Mouse (Mus musculus): ENCODE results near the gene Polr2f.
A peak's percentile ranks its signal among the peaks of the same experiment; 100 is the strongest.

Polr2f gene

DNA sequence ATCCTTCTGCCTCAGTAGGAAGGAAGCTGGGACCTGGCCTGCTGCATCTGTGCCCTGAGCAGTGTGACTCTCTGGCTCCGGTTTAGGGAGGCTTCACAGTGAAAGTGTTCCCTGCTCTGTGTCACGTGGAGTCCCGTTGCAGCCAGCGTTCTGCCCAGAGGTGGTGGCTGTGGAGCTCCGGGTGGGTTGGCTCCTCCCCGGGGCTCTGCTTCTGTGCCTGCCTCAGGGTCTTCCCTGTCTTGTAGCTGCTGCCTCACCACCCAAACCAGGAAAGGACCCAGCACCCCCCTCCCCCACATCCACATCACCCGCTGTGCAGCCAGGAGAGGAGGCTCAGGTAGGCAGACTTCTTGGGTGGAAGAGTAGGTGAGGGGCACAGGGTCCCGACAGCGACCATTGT lies 21.3 kb upstream of the Polr2f start:
- DNase-seq (ENCODE audit: low read depth in 1 of 2, low spot score in 2 of 2): no peak

DNA sequence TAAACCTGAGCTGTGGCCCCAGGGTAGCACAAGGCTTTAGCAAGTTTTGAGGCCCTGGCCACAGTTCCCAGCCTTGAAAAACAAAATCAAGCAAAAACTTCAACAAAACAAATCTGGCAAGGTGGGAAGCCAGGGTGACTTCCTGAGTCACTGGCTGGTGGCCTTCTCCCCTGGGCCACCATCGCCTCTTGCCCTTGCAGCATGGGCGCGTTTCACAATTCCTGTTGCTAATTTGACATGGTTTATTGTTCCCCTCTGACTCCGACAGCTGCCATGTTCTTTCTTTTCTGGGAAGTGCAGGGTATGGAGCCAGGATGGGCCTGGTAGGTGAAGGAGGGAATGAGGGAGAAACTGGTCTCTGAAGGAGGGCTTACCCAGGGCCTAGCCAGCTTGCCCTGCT lies 18.7 kb upstream of the Polr2f start:
- no peak for DNase-seq (ENCODE audit: low read depth in 1 of 2, low spot score in 2 of 2)

DNA sequence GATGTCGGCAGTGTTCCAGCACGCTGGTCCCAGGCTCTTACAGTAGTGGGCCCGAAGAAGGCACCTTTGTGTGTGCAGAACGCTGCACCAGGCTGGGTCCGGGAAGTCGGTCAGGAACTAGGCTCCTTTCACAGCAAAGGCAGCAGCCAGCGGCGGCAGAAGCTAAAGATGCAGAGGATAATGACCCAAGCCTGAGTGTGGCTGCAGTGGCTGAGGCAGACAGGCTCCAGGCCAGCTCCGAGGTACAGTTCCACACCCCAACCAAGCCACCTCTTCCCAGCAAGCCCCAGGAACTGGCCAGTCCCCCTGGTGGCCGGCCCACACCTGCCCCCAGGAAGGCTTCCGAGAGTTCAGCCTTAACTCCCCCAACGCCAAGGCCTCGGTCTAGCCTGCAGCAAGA lies 18.3 kb upstream of the Polr2f start:
- no peak for DNase-seq (ENCODE audit: low read depth in 1 of 2, low spot score in 2 of 2)

DNA sequence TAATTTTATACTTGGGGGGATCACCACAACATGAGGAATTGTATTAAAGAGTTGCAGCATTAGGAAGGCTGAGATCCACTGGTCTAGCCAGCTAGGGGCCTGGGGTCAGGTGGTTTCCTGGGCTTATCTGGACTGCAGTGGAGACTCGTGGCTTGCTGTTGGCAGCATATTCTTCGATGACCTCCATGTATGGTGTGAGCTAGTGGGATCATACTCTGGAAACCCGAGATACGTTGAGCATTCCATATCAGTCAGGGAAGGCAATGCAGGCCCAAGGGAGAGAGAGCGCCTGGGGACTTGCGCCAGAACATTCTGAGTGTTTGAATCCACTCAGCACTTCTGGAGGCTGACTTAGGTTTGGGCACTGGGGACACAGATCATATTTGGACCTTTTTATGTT lies 17.1 kb upstream of the Polr2f start:
- no peak for DNase-seq (ENCODE audit: low read depth in 1 of 2, low spot score in 2 of 2)

DNA sequence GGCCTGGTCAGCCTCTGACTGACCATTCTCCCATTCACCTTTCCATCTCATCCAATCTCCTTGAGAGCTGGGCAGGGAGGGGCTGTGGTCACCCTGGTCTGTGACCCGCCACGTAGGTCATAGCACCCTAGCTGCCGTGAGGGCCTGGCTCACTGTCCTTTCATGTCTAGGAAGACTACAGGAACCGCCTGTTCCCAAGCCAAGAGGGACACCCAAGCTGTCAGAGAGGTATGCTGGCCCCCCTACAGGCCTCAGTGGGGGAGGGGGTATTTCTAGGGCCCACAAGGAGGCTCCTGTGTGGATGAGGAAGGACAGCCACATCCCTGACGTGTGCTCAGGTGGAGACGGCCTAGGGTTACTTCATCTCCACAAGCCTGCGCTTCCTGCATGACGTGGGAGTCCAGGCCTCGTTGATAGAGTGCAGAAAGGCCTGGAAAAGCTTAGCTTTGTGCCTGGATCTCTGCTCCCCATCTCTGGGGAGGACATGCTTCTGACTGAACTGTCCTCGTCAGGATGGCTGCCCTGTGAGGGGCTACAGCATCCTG lies 16.4 kb upstream of the Polr2f start:
- DNase-seq (ENCODE audit: low read depth in 1 of 2, low spot score in 2 of 2): no peak

DNA sequence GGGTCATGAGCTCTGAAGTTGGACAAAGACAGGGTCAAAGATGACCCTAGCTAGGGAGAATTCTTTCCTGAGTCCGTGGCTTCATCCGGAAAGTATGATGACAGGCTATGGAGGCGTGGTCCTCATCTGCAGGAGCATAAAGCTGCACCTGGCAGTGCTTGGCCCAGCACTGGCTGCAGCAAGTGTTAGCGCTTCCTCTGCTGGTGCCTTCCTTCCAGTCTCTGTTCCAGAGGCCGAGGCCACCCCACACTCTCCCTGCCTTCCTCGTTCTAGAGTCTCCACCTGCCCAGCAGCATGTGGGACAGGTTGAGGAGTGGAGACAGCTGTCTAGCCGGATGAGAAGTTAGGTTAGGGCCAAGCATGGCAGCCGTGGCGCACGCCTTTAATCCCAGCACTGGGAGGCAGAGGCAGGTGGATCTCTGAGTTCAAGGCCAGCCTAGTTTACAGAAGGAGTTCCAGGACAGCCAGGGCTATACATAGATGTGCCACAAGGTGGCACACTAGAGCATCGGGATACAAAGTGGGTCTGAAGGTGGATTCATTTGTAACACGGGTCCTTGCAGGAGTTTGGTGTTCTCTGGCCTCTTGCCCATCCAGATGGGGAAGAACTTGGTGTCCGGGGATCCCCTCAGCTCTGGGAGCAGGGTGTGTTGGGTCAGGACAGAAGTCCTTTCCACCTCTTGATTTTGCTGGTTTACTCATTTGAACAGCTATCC lies 14.4 kb upstream of the Polr2f start:
- DNase-seq (ENCODE audit: low read depth in 1 of 2, low spot score in 2 of 2): peak in 1 of 2 experiments; percentile 31

DNA sequence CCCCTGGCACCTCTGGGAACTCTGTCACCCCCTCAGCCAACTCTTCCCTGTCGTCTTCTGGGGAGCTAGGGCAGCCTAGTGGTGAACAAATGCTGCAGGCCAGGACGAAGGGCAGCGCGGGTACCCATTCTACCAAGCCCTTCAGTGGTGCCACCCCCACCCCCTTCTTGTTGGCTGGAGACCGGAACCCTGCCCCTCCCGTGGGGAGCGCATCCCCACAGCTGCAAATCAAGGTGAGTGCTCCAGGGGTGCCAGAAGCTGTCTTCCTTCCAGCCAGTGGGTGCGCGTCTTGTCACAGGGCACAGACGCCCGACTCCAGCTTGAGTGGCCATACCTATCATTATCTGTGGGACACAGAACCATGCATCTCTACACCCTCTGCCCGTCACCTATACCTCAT lies 13.7 kb upstream of the Polr2f start:
- DNase-seq (ENCODE audit: low read depth in 1 of 2, low spot score in 2 of 2): no peak

DNA sequence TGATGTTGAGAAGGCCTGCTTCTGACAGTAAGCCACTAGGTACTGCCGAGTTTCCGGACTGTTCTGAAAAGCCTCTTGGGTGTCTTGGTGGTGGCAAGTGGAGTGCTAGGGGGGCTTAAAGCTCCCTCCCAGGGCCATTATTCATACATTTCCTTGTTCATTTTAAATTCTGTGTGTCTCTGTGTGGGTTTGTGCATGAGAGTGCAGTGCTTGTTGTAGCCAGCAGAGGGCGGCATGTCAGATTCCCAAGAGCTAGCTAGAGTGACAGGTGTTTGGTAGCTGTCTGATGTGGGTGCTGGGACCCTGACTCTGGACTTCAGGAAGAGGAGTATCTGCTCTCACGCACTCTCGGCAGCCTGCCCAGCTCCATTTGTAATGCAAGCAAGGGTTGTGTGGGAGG lies 12.6 kb upstream of the Polr2f start:
- no peak for DNase-seq (ENCODE audit: low read depth in 1 of 2, low spot score in 2 of 2)

DNA sequence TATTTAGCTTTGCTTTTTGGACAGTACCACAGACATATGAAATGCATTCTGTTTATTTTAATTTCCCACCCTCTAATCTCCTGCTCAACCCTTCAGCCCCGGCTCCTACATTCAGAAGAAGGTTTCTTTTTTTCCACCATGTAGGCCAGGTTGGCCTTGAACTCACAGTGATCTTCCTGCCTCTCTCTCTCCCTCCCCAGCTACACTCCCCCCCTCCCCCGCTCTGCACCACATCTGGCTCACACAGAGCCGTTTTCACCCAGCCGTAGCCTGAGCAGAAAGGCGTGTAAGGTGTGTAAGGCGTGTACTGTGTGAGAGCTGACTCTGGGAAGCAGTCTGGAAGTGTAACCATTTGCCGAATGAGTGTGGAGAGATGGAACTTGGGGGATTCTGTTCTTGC lies 11.5 kb upstream of the Polr2f start:
- DNase-seq (ENCODE audit: low read depth in 1 of 2, low spot score in 2 of 2): no peak

DNA sequence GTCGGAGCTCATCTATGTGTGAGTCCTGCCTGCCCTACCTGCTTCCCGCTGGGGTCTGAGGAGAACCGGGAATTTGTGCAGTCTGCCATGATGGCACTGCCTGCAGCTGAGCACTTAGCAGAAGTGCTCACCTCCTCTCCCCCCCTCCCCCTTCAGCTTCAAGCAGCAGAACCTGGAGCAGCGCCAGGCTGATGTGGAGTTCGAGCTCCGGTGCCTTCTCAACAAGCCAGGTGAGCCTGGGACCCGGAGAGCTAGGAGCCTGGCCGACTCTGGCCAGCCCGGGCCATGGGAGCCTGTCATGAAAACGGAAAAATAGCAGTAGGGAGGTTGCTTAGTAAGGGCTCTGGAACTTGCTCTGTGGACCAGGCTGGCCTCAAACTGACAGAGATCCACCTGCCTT lies 10.0 kb upstream of the Polr2f start:
- DNase-seq (ENCODE audit: low read depth in 1 of 2, low spot score in 2 of 2): no peak

DNA sequence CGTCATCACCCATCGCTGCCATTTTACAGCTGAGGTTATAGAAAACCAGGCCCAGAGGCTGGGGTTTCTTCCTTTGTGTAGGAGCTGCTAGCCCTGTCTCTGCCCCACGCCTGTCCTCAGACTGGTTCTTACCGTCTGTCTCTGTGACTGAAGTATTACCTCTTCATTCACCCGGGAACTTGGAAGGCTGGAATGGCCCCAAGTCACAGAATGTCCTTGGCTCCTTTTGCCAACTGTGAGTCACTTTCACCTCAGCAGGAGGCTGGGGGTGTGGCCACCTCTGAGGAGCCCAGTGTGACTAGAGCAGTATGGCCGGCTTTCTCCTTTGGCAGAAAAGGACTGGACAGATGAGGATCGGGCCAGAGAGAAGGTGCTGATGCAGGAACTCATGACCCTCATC lies 9.4 kb upstream of the Polr2f start:
- no peak for DNase-seq (ENCODE audit: low read depth in 1 of 2, low spot score in 2 of 2)

DNA sequence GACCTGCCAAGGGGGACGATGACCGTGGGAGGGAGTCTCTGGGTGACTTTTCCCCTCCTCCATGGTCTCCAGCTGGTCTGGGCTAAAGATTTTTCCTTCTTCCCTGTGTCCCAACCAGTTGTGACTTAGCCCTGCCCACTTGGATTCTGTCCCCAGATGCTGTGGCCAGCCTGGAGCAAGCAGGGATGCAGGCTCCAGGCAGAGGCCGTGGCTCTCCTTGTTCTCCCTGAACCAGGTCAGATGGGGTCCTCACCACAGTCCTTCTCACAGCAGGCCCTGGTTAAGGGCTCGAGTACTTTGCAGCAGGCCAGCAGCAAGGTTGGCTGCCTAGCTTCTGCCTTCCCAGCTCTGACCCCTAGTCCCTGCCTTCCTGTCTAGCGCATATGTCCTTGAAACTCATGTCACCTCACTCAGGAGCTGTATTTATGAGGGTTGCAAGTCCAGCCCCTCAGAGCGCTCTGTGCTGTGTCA lies 7.6 kb upstream of the Polr2f start:
- DNase-seq (ENCODE audit: low read depth in 1 of 2, low spot score in 2 of 2): no peak

DNA sequence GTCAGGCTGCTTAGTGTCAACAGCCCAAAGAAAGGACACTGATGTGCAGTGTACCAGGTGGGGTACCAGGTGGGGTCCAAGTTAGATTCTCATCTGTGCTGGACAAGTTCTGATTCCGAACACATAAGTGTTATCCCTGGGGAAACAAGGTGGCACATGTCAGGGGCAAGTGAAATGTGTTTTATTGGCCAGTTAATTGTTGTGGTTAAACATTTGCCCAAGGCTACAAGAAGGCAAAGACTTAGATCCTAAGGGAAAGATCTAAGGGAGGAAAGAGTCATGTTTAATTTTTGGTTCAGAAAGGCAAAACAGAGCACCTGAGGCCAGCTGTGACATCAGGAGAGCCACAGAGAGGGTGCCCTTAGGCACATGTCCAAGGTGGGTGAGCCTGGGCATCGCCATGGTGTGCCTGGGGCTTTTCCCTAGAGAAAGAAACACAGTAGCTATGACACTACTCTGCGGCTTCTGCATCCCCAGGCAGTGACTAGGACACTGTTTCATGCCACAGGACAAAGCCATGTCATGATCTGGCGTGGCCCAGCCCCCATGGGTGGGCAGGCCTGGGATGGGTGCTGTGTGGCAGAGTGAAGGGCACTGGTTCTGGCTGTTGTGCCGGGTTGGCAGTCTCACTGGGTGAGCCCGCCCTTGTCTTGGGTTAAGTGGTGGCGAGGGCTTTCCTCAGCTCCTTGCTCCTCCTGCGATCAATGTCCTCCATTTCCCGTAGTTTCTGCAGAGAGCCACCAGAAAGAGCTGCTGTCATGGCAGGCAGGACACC lies 6.1 kb upstream of the Polr2f start:
- no peak for DNase-seq (ENCODE audit: low read depth in 1 of 2, low spot score in 2 of 2)

DNA sequence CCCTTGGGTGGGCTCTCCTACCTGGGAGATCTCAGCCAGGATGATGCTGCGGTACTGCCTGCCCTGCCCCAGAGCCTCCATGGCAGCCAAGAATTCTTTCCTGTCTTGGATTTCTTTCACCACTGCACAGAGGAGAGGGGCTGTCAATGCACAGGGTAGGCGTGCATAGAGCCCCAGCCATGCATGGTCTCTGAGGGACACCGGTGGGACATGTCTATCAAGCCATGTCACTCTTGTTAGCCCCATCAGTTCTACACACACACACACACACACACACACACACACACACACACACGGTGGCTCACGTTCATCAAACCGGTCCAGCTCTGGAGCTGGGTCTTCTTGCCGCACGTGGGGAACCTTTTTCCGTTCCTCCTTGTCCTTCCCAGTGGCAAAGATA lies 5.5 kb upstream of the Polr2f start:
- no peak for DNase-seq (ENCODE audit: low read depth in 1 of 2, low spot score in 2 of 2)

DNA sequence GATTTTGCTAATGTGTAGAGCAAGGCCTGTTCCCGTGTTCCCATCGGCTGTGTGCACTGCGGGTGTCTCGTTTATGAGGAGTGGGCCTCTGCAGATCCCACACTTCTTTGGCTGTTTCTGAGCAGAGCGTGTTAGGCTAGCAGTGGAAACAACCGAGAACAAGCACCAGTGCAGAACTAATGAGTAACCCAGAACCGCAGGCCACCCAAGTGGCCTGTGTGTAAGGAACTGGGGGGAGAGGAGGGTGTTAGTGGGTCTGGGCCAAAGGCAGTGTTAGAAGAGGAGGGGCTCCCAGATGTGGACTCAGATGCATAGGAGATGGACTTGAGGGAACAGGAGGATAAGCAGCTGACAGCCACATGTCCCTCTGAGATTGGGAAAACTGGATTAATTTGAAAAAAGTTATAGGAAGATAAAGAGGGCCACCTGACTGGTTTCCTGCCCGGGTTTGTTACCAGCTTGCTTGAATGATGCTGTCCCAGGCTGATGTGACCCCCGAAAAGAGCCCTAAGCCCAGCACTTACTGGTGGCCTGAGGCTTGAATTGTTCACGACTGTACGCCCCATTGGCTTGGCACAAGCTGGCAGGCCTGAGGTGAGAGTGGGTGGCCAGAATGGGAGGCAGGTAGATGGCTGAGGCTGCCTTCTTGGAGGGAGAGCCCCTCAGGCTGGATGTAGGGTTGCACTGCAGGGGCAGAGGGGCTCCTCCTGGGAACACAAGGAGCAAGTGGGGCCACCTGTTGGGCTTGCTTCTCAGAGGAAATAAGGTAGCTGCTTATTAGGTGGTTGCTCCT lies 4.8 kb upstream of the Polr2f start:
- DNase-seq (ENCODE audit: low read depth in 1 of 2, low spot score in 2 of 2): no peak

DNA sequence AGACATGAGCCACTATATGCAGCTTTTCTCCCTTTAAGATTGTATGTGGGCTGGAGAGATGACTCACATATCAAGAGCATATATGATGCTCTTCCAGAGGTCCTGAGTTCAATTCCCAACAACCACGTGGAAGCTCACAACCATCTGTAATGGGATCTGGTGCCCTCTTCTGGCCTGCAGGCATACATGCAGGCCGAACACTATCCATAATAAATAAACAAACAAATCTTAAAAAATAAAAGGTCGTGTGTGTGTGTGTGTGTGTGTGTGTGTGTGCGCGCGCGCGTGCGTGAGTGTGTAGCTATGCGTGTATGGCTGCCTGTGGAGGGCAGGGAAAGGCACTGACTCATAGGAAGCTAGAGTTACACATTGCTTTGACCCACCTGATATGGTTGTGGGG lies 1.2 kb upstream of the Polr2f start:
- DNase-seq (ENCODE audit: low read depth in 1 of 2, low spot score in 2 of 2): no peak

DNA sequence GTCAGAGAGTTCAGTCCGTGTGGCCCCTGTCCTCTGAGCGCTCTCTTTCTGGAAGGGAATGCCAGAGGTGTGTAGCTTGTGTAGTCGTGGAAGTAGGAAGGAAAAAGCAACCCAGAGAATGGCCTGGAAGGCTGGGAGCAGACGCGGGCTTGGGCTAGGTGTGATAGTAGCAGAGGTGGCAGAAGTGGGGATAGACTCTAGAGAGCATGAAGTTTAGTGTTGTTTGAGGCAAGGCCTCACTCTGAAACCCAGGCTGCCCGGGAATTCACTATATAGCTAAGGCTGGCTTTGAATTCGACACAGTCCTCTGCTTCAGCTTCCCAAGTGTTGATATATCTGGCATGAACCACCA lies 733 bp downstream of the Polr2f start:
- no peak for DNase-seq (ENCODE audit: low read depth in 1 of 2, low spot score in 2 of 2)

DNA sequence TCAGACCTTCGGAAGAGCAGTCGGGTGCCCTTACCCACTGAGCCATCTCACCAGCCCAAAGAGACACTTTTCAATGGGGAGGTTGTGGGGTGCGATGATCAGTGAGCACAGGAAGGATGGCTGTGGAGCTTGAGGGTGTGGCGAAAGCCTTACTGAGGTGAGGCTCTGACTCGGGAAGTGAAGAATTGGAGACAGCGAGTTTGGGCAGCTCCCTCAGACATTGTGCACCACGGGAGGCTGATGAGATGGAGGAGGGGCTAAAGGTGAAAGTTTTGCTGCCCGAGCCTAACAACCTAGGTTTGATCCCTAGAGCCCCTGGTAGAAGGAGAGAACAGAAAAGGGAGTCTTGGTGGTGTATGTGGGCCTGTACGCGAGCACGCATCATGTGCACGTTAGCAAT lies 2.5 kb downstream of the Polr2f start:
- DNase-seq (ENCODE audit: low read depth in 1 of 2, low spot score in 2 of 2): no peak

DNA sequence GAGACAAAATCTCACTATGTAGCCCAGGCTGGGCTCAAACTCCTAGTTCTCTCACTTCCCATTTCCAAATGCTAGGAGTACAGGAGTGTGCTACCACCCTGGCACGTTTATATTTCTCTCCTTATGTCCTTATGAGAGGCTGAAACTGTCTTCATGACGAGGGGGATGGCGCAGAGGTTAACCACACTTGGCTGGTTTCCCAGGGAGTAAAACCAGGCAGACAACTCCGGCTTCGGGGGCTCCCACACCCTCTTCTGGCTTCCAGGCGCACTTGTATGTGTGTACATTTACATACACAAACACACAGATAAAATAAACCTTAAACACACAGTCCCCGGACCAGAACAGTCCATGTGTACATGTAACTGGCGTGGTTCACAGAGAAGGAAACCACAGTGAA lies 3.2 kb downstream of the Polr2f start:
- DNase-seq (ENCODE audit: low read depth in 1 of 2, low spot score in 2 of 2): no peak

DNA sequence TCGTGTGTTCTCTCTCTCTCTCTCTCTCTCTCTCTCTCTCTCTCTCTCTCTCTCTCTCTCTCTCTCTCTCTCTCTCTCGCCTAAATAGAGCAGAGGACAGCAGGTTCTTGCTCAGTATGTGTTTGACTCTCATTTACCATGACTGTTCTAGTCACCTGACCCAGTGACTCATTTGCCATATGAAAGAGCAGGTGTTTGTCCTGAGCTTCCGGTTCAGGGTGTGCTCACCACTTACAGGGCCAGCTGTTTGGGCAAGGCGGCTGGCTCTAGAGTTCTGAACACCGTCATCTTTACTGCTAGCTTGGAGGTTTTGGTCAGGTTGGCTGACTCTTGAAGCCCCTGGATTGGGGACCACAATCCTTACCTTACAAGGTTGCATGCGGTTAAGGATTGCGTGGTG lies 4.7 kb downstream of the Polr2f start:
- DNase-seq (ENCODE audit: low read depth in 1 of 2, low spot score in 2 of 2): no peak

DNA sequence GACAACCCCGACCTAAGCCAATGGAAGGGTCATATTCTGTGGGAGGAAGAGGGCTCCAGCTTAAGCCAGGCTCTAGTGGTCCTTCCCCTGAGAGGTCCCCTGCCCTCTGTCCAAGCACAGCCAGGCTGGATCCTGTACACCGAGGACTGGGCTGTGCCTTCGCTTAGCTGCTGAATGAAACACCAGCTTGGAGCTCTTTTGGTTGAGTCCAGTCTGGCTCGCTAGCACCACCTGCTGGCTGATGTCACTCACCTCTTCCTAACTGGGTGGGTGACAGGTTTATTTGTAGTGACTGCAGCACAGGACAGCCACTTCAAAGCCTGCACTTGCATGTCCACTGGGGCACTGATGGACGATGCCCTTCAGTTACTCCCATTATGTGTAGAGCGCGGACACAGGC lies 7.7 kb downstream of the Polr2f start:
- DNase-seq (ENCODE audit: low read depth in 1 of 2, low spot score in 2 of 2): peak; percentile 43 to 59

DNA sequence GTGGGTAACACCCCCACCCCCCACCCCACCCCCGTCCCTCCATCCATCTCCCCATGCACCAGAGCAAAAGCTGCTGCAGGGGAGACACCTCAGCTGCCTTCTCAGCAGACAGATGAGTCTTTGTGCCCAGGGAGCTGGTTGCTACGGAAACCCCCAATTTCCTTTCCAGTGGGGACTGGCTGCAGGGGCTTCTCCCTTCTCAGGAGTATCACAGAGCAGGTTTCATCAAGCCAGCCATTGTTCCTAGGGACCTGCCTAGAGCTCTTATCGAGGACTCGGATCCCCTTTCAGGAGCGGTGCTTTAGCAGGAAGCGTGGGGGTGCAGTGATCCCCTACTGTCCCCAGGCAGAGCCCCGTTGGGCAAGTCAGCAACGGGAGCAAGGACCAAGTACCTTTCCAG lies 11.1 kb downstream of the Polr2f start:
- DNase-seq (ENCODE audit: low read depth in 1 of 2, low spot score in 2 of 2): no peak

Measured in monocyte, adult 2 months (primary cell).